Mouse (Mus musculus): Measurements from ENCODE around the gene Gm813. TPM values are rescaled to one million over a fixed set of nuclear protein-coding genes. Genes with fewer than 3 reads are reported as not detected.

Gm813 gene
- polyA plus RNA-seq, 1 experiment from 2014 or later, result not detected

GRCm38 (mm10) chr16:58638689-58639175 is 22.0 kb upstream of the Gm813 start, which contains the start of gene E330017A01Rik:
TSS of gene E330017A01Rik (minus strand) at chr16:58638739.
- 84% methylated on average over 3 of the region's 3 CpGs for WGBS
- Histone ChIP-seq H3K9ac (replicated peaks; ENCODE audit: low read length) (no peak within 1 kb of the TSS), H3K36me3 (ENCODE audit: insufficient read depth, low read length) (no peaks in the 10 kb centered on the region), H3K9me3 (ENCODE audit: low read length) (no peaks in the 10 kb centered on the region), H3K27ac (ENCODE audit: low read length) (no peak within 1 kb of the TSS), H3K4me1 (ENCODE audit: insufficient read depth, low read length) (no peaks in the 10 kb centered on the region), H3K4me2 (replicated peaks; ENCODE audit: low read depth, low read length) (no peak within 1 kb of the TSS), H3K4me3 (ENCODE audit: low read length) (no peak within 1 kb of the TSS), H3K27me3 (ENCODE audit: insufficient read depth, low read length) (no peaks in the 10 kb centered on the region)
- ATAC-seq (ENCODE audit: low FRiP score, low TSS enrichment), result no peak

- 42% methylated on average over 7 of the region's 7 CpGs for WGBS
- Histone ChIP-seq H3K4me1 (ENCODE audit: insufficient read depth, low read length) (no peaks in the 10 kb centered on the region), H3K9me3 (ENCODE audit: low read length) (no peaks in the 10 kb centered on the region), H3K27me3 (ENCODE audit: insufficient read depth, low read length) (no peaks in the 10 kb centered on the region), H3K36me3 (ENCODE audit: insufficient read depth, low read length) (no peaks in the 10 kb centered on the region), H3K27ac (ENCODE audit: low read length) (no peak overlapping the region), H3K4me2 (replicated peaks; ENCODE audit: low read depth, low read length) (no peak overlapping the region), H3K9ac (replicated peaks; ENCODE audit: low read length) (no peak overlapping the region), H3K4me3 (ENCODE audit: low read length) (no peak overlapping the region)
- ATAC-seq (ENCODE audit: low FRiP score, low TSS enrichment), result no peak
These were observed 21.2 kb upstream of the Gm813 start for GRCm38 (mm10) chr16:58638016-58638415.

- Histone ChIP-seq H3K4me1 (ENCODE audit: insufficient read depth, low read length) (no peaks in the 10 kb centered on the region), H3K36me3 (ENCODE audit: insufficient read depth, low read length) (no peaks in the 10 kb centered on the region), H3K4me2 (replicated peaks; ENCODE audit: low read depth, low read length) (no peak overlapping the region), H3K27me3 (ENCODE audit: insufficient read depth, low read length) (no peaks in the 10 kb centered on the region), H3K9ac (replicated peaks; ENCODE audit: low read length) (no peak overlapping the region), H3K27ac (ENCODE audit: low read length) (no peak overlapping the region), H3K4me3 (ENCODE audit: low read length) (no peak overlapping the region), H3K9me3 (ENCODE audit: low read length) (no peaks in the 10 kb centered on the region)
- ATAC-seq (ENCODE audit: low FRiP score, low TSS enrichment), result no peak
- WGBS, result 79% methylated on average over 4 of the region's 4 CpGs
These were observed 20.7 kb upstream of the Gm813 start for GRCm38 (mm10) chr16:58637448-58637847.

GRCm38 (mm10) chr16:58635866-58636265 is 19.1 kb upstream of the Gm813 start:
- Histone ChIP-seq H3K27me3 (ENCODE audit: insufficient read depth, low read length) (no peaks in the 10 kb centered on the region), H3K36me3 (ENCODE audit: insufficient read depth, low read length) (no peaks in the 10 kb centered on the region), H3K4me2 (replicated peaks; ENCODE audit: low read depth, low read length) (no peak overlapping the region), H3K9ac (replicated peaks; ENCODE audit: low read length) (no peak overlapping the region), H3K9me3 (ENCODE audit: low read length) (no peaks in the 10 kb centered on the region), H3K4me3 (ENCODE audit: low read length) (no peak overlapping the region), H3K4me1 (ENCODE audit: insufficient read depth, low read length) (no peaks in the 10 kb centered on the region), H3K27ac (ENCODE audit: low read length) (no peak overlapping the region)
- 66% methylated on average over 2 of the region's 2 CpGs for WGBS
- ATAC-seq (ENCODE audit: low FRiP score, low TSS enrichment), result no peak

- no peak overlapping the region for H3K4me2 ChIP-seq (replicated peaks; ENCODE audit: low read depth, low read length)
- H3K4me1 ChIP-seq (ENCODE audit: insufficient read depth, low read length), result no peaks in the 10 kb centered on the region
- H3K9ac ChIP-seq (replicated peaks; ENCODE audit: low read length), result no peak overlapping the region
- ATAC-seq (ENCODE audit: low FRiP score, low TSS enrichment), result no peak
- no peak overlapping the region for H3K4me3 ChIP-seq (ENCODE audit: low read length)
- no peaks in the 10 kb centered on the region for H3K36me3 ChIP-seq (ENCODE audit: insufficient read depth, low read length)
- no peaks in the 10 kb centered on the region for H3K9me3 ChIP-seq (ENCODE audit: low read length)
- 79% methylated on average over 2 of the region's 2 CpGs for WGBS
- H3K27ac ChIP-seq (ENCODE audit: low read length), result no peak overlapping the region
- H3K27me3 ChIP-seq (ENCODE audit: insufficient read depth, low read length), result no peaks in the 10 kb centered on the region
These were observed 13.0 kb upstream of the Gm813 start for GRCm38 (mm10) chr16:58629736-58630135.

GRCm38 (mm10) chr16:58628968-58629367 is 12.2 kb upstream of the Gm813 start:
- Histone ChIP-seq H3K36me3 (ENCODE audit: insufficient read depth, low read length) (no peaks in the 10 kb centered on the region), H3K27me3 (ENCODE audit: insufficient read depth, low read length) (no peaks in the 10 kb centered on the region), H3K9ac (replicated peaks; ENCODE audit: low read length) (no peak overlapping the region), H3K27ac (ENCODE audit: low read length) (no peak overlapping the region), H3K9me3 (ENCODE audit: low read length) (no peaks in the 10 kb centered on the region), H3K4me3 (ENCODE audit: low read length) (no peak overlapping the region), H3K4me1 (ENCODE audit: insufficient read depth, low read length) (no peaks in the 10 kb centered on the region), H3K4me2 (replicated peaks; ENCODE audit: low read depth, low read length) (no peak overlapping the region)
- 90% methylated on average over 5 of the region's 5 CpGs for WGBS
- ATAC-seq (ENCODE audit: low FRiP score, low TSS enrichment), result no peak

GRCm38 (mm10) chr16:58628336-58628680 is 11.5 kb upstream of the Gm813 start:
- Histone ChIP-seq H3K27me3 (ENCODE audit: insufficient read depth, low read length) (no peaks in the 10 kb centered on the region), H3K27ac (ENCODE audit: low read length) (no peak overlapping the region), H3K4me3 (ENCODE audit: low read length) (no peak overlapping the region), H3K36me3 (ENCODE audit: insufficient read depth, low read length) (no peaks in the 10 kb centered on the region), H3K4me1 (ENCODE audit: insufficient read depth, low read length) (no peaks in the 10 kb centered on the region), H3K9ac (replicated peaks; ENCODE audit: low read length) (no peak overlapping the region), H3K9me3 (ENCODE audit: low read length) (no peaks in the 10 kb centered on the region), H3K4me2 (replicated peaks; ENCODE audit: low read depth, low read length) (no peak overlapping the region)
- WGBS, result 91% methylated on average over 2 of the region's 2 CpGs
- ATAC-seq (ENCODE audit: low FRiP score, low TSS enrichment), result no peak

- no peaks in the 10 kb centered on the region for H3K27me3 ChIP-seq (ENCODE audit: insufficient read depth, low read length)
- H3K4me3 ChIP-seq (ENCODE audit: low read length), result no peak overlapping the region
- no peaks in the 10 kb centered on the region for H3K4me1 ChIP-seq (ENCODE audit: insufficient read depth, low read length)
- H3K9me3 ChIP-seq (ENCODE audit: low read length), result no peaks in the 10 kb centered on the region
- H3K27ac ChIP-seq (ENCODE audit: low read length), result no peak overlapping the region
- ATAC-seq (ENCODE audit: low FRiP score, low TSS enrichment), result no peak
- 88% methylated on average over 4 of the region's 4 CpGs for WGBS
- H3K9ac ChIP-seq (replicated peaks; ENCODE audit: low read length), result no peak overlapping the region
- no peaks in the 10 kb centered on the region for H3K36me3 ChIP-seq (ENCODE audit: insufficient read depth, low read length)
- H3K4me2 ChIP-seq (replicated peaks; ENCODE audit: low read depth, low read length), result no peak overlapping the region
These were observed 11.0 kb upstream of the Gm813 start for GRCm38 (mm10) chr16:58627597-58628335.

- H3K4me2 ChIP-seq (replicated peaks; ENCODE audit: low read depth, low read length), result no peak overlapping the region
- no peak overlapping the region for H3K9ac ChIP-seq (replicated peaks; ENCODE audit: low read length)
- H3K4me3 ChIP-seq (ENCODE audit: low read length), result no peak overlapping the region
- WGBS, result 83% methylated on average over 6 of the region's 6 CpGs
- no peaks in the 10 kb centered on the region for H3K4me1 ChIP-seq (ENCODE audit: insufficient read depth, low read length)
- H3K27ac ChIP-seq (ENCODE audit: low read length), result no peak overlapping the region
- H3K36me3 ChIP-seq (ENCODE audit: insufficient read depth, low read length), result no peaks in the 10 kb centered on the region
- no peak; the same call in 1 of the 2 replicates for ATAC-seq (ENCODE audit: low FRiP score, low TSS enrichment)
- no peaks in the 10 kb centered on the region for H3K9me3 ChIP-seq (ENCODE audit: low read length)
- H3K27me3 ChIP-seq (ENCODE audit: insufficient read depth, low read length), result no peaks in the 10 kb centered on the region
These were observed 7.2 kb upstream of the Gm813 start for GRCm38 (mm10) chr16:58623944-58624343.

GRCm38 (mm10) chr16:58623114-58623513 is 6.3 kb upstream of the Gm813 start:
- no peak overlapping the region for H3K4me3 ChIP-seq (ENCODE audit: low read length)
- H3K4me1 ChIP-seq (ENCODE audit: insufficient read depth, low read length), result no peaks in the 10 kb centered on the region
- no peaks in the 10 kb centered on the region for H3K9me3 ChIP-seq (ENCODE audit: low read length)
- no peak overlapping the region for H3K9ac ChIP-seq (replicated peaks; ENCODE audit: low read length)
- no peaks in the 10 kb centered on the region for H3K36me3 ChIP-seq (ENCODE audit: insufficient read depth, low read length)
- no peak overlapping the region for H3K4me2 ChIP-seq (replicated peaks; ENCODE audit: low read depth, low read length)
- H3K27ac ChIP-seq (ENCODE audit: low read length), result peak overlapping the region; percentile 24; the same call in 1 of the 2 replicates
- 53% methylated on average over 4 of the region's 4 CpGs for WGBS
- H3K27me3 ChIP-seq (ENCODE audit: insufficient read depth, low read length), result no peaks in the 10 kb centered on the region
- ATAC-seq (ENCODE audit: low FRiP score, low TSS enrichment), result no peak

All from kidney, embryonic 16.5 days (tissue).